Mouse (Mus musculus): ENCODE measurements around the gene Kcnk10.
A peak's percentile ranks its signal among the peaks of the same experiment; 100 is the strongest.

DNA sequence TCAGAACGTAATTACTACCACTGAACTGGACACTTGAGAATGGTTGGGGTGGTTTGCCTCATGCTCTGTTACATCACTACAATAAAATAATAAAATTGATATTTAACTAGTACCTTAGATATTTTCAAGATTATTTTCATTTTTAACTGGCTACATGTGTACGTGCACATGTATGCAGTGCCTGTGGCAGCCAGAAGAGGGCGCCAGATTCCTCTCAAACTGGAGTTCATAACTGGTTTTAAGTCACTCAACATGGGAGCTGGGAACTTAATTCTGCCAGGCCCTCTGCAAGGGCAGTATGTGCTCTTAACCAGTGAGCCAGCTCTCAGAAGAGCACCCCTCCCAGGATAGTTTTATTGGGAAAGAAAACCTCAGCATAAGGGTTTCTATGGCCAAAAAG, 118.2 kb downstream of the Kcnk10 start:
- 0 out of 2 replicates have a peak, but pooled peaks have one; percentile 37 for TF ChIP-seq ZC3H11A (IDR thresholded peaks at IDR 0.05; ENCODE audit: borderline replicate concordance, low read depth, low read length)
- no peak for TF ChIP-seq CHD2 (IDR thresholded peaks at IDR 0.05; ENCODE audit: low read depth, low read length)
